Mouse (Mus musculus) G1E (cell line): ENCODE data around the gene Rarg. TPM values are rescaled to one million over a fixed set of nuclear protein-coding genes. Genes with fewer than 3 reads are reported as not detected.

Experiments used
- ATAC-seq: 2 replicates; pipeline ENCODE4 v1.8.0; 2016; ENCODE audit warnings: mild to moderate bottlenecking; ENCODE audit not compliant: insufficient number of reproducible peaks, poor library complexity, low FRiP score, severe bottlenecking; ENCODE audit errors: extremely low read depth
- DNase-seq: peaks from one replicate; pipeline ENCODE4 v3.0.0; 2012; ENCODE audit warnings: low spot score
- H3K27me3 ChIP-seq: 2 replicates; pipeline ENCODE4 v1.6.1; 2012; ENCODE audit warnings: mild to moderate bottlenecking, low read length, inconsistent platforms; ENCODE audit not compliant: insufficient read depth
- H3K36me3 ChIP-seq: replicated peaks from 2 replicates; pipeline ENCODE3; 2012; ENCODE audit warnings: mild to moderate bottlenecking, inconsistent platforms
- H3K4me1 ChIP-seq: 2 replicates; pipeline ENCODE4 v1.6.1; 2012; ENCODE audit warnings: low read depth, low read length, inconsistent platforms, mixed read lengths; ENCODE audit not compliant: insufficient read depth
- H3K4me3 ChIP-seq: 2 replicates; pipeline ENCODE4 v1.5.1; 2012; ENCODE audit warnings: low read depth, mild to moderate bottlenecking, inconsistent platforms, low read length, moderate library complexity, mixed read lengths
- H3K9me3 ChIP-seq: replicated peaks from 2 replicates; pipeline ENCODE4 v1.6.1; 2012; ENCODE audit warnings: inconsistent platforms
- CTCF ChIP-seq: IDR thresholded peaks from 2 replicates; pipeline ENCODE4 v1.5.1; 2012; ENCODE audit warnings: low read depth, low read length, inconsistent platforms, mixed read lengths
- GATA1 ChIP-seq: IDR thresholded peaks from 2 replicates; pipeline ENCODE4 v1.6.1; 2012; ENCODE audit warnings: borderline replicate concordance, low read length, inconsistent platforms, mixed read lengths
- GATA2 ChIP-seq: IDR thresholded peaks from 2 replicates; pipeline ENCODE4 v1.6.1; 2012; ENCODE audit warnings: low read depth, low read length, inconsistent platforms, borderline replicate concordance
- POLR2AphosphoS5 ChIP-seq: IDR thresholded peaks from 2 replicates; pipeline ENCODE4 v1.6.1; 2012; ENCODE audit warnings: low read depth, low read length, inconsistent platforms; ENCODE audit not compliant: insufficient replicate concordance
- TAL1 ChIP-seq: conservative IDR thresholded peaks from 2 replicates; pipeline ENCODE4 v1.6.1; 2012; ENCODE audit warnings: low read depth, low read length, inconsistent platforms, mixed read lengths
- polyA plus RNA-seq: library from polyadenylated mRNA; stranded (reverse); fragments of >175 nt; gene quantifications from 2 replicates; pipeline ENCODE4 v1.2.3, GENCODE M21; 2012
- total RNA-seq, 2 experiments: library from RNA; stranded (forward) in 1 of 2; stranded (reverse) in 1 of 2; fragments of 200-1000 nt in 1 of 2; fragments of >200 nt in 1 of 2; fragmentation: Nextera tagmentation in 1 of 2; gene quantifications; 2 replicates each; pipeline ENCODE4 v1.2.3; 2014 to 2017

Gene Rarg
- total and polyA plus RNA-seq, 3 experiments = 1.9 to 3.4 (median 2.2) TPM

DNA sequence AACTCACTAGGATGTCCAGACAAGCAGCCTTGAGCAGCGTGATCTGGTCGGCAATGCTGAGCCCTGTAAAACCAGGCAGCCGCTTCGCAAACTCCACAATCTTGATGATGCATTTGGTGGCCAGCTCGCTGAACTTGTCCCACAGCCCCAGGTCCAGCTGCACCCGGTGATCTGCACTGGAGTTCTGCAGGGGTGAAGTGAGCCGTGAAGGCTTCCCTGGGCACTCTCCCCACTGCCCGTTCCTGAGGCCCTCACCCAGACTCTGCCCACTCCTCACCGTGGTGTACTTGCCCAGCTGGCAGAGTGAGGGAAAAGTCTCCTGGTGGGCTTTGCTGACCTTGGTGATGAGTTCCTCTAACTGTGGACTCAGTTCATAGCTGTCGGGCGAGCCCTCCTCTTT lies 17.5 kb downstream of the Rarg start:
- peaks cover 53% of the 10 kb centered on the region for H3K4me1 ChIP-seq
- peaks cover 67% of the 10 kb centered on the region for H3K27me3 ChIP-seq
- ATAC-seq (no peak), DNase-seq (no peak)
- H3K9me3 ChIP-seq = no peaks in the 10 kb centered on the region
- H3K36me3 ChIP-seq = no peaks in the 10 kb centered on the region
- H3K4me3 ChIP-seq = no peak overlapping the region
- TF ChIP-seq TAL1 (no peak), GATA1 (no peak), CTCF (no peak), GATA2 (no peak)

DNA sequence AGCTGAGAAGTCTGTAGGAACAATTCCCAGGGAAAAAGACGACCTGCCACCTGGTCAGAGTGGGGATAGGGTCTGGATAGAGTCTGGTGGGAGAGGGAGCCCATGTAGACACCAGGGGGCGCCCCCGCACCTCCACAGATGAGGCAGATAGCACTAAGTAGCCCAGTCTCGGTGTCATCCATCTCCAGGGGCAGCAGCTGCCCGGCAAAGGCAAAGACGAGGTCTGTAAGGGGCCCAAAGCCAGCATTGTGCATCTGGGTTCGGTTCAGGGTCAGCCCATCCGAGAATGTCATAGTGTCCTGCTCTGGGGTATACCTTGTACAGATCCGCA lies 18.1 kb downstream of the Rarg start:
- H3K9me3 ChIP-seq = no peaks in the 10 kb centered on the region
- no peaks in the 10 kb centered on the region for H3K36me3 ChIP-seq
- peaks cover 61% of the 10 kb centered on the region for H3K27me3 ChIP-seq
- no peak for ATAC-seq
- H3K4me3 ChIP-seq = no peak overlapping the region
- peak; percentile 67 for DNase-seq
- no peak for TF ChIP-seq GATA1
- 0 out of 2 replicates have a peak, but pooled peaks have one; percentile 71 for TF ChIP-seq GATA2
- peak; percentile 70 for TF ChIP-seq CTCF
- H3K4me1 ChIP-seq = peaks cover 56% of the 10 kb centered on the region

GRCm38 (mm10) chr15:102238543-102239259 lies 18.6 kb downstream of the Rarg start:
- Histone ChIP-seq H3K4me3 (no peak overlapping the region), H3K9me3 (no peaks in the 10 kb centered on the region), H3K27me3 (peaks cover 56% of the 10 kb centered on the region), H3K4me1 (peaks cover 56% of the 10 kb centered on the region), H3K36me3 (no peaks in the 10 kb centered on the region)
- DNase-seq (no peak), ATAC-seq (no peak)
- no peak for TF ChIP-seq GATA1
- no peak for TF ChIP-seq POLR2AphosphoS5
- no peak for TF ChIP-seq GATA2
- TF ChIP-seq TAL1 = no peak
- TF ChIP-seq CTCF = no peak

DNA sequence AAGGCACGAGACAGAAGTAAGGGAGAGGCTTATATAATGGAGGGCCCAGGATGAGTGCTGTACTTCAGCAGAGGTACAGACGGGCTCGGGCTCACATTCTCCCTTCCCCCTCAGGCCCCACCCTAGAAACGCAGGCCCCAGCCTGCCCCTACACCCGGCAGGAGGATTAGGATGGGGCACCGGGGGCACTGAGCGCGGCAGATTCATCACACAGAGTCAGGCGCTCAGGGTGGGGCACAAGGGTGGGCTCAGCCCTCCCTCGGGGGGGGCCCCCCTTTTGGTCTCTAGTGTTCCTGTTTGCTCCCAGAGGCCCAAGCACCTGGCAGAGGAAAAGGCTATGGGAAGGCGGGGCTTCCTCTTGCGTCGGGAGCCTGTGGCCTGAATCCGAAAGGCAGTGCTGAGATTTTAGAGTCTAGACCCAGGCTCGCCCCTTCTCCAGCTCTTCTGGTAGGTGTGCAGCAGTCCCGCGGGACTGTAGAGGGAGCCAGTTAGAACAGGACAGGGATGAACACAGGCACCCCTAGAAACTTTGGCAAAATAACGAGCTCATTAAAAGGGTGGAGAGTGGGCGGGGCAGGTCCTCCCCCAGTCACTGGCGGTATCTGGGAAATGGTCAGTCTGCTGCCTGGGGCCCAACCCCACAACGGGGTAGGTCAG lies 21.8 kb downstream of the Rarg start:
- peak overlapping the region; percentile 60; the same call in 1 of the 2 replicates for H3K4me3 ChIP-seq
- peaks cover 69% of the 10 kb centered on the region for H3K4me1 ChIP-seq
- peaks cover 25% of the 10 kb centered on the region for H3K27me3 ChIP-seq
- no peaks in the 10 kb centered on the region for H3K9me3 ChIP-seq
- DNase-seq = no peak
- ATAC-seq = no peak
- no peaks in the 10 kb centered on the region for H3K36me3 ChIP-seq
- TF ChIP-seq GATA1 (no peak), GATA2 (no peak), POLR2AphosphoS5 (no peak), TAL1 (no peak), CTCF (no peak)

DNA sequence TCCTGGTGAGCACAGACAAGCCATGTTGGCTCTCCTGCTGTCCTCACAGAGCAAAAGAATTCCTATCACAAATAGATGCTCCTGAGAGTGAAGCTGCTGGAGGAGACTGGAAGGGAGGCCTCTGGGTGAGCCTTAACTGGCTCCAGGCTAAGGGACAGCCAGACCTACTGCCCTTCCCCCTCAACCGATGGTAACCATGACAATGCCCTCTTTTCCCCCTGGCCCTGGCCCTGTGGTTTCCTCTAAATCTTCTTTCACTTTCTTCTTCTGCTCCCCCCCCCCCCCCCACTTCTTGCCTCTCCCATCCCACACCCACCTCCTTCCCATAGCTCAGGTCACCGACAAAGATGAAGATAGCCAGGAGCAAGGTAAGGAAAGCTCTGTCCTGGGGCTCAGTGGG lies 23.4 kb downstream of the Rarg start:
- no peak for DNase-seq
- Histone ChIP-seq H3K4me1 (peaks cover 70% of the 10 kb centered on the region), H3K4me3 (no peak overlapping the region; the same call in 1 of the 2 replicates), H3K27me3 (peaks cover 11% of the 10 kb centered on the region), H3K36me3 (peaks cover 1% of the 10 kb centered on the region), H3K9me3 (no peaks in the 10 kb centered on the region)
- ATAC-seq = no peak
- no peak for TF ChIP-seq POLR2AphosphoS5
- no peak for TF ChIP-seq TAL1
- TF ChIP-seq CTCF = no peak
- no peak for TF ChIP-seq GATA2
- TF ChIP-seq GATA1 = no peak

DNA sequence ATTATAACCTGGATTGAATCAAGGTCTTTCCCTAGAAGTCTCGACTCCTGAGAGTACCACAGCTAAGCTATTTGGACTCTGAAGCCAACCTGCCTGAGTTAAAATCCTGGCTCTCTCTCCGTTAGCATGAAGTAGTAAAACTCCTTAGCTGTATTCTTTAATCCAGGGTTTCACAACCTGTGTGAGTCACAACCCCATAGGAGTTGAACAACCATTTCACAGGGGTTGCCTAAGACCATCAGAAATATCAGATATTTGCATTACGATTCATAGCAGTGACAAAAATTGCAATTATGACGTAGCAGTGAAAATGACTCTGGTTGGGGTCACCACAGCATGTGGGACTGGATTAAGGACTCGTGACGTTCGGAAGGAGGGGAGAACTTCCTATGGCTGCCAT lies 24.6 kb downstream of the Rarg start:
- DNase-seq = no peak
- Histone ChIP-seq H3K9me3 (no peaks in the 10 kb centered on the region), H3K4me1 (peaks cover 80% of the 10 kb centered on the region), H3K36me3 (peaks cover 3% of the 10 kb centered on the region), H3K4me3 (no peak overlapping the region), H3K27me3 (peaks cover 6% of the 10 kb centered on the region; the same call in 1 of the 2 replicates)
- no peak for ATAC-seq
- no peak for TF ChIP-seq POLR2AphosphoS5
- TF ChIP-seq CTCF = no peak
- TF ChIP-seq GATA1 = no peak
- TF ChIP-seq TAL1 = no peak
- TF ChIP-seq GATA2 = no peak
